Mouse (Mus musculus) olfactory bulb, adult 2 months (tissue): ENCODE results near the gene 1700016D06Rik.

ENCODE experiments used
- CTCF ChIP-seq: fragments of 200-500 bp; IDR thresholded peaks from 2 replicates; pipeline ENCODE4 v1.5.1; 2012; ENCODE audit warnings: low read depth, mild to moderate bottlenecking, low read length, moderate library complexity; ENCODE audit not compliant: insufficient read depth
- POLR2A ChIP-seq: fragments of 200-500 bp; IDR thresholded peaks from 2 replicates; pipeline ENCODE4 v1.6.1; 2012; ENCODE audit warnings: mild to moderate bottlenecking, low read depth, low read length, moderate library complexity; ENCODE audit not compliant: insufficient read depth

DNA sequence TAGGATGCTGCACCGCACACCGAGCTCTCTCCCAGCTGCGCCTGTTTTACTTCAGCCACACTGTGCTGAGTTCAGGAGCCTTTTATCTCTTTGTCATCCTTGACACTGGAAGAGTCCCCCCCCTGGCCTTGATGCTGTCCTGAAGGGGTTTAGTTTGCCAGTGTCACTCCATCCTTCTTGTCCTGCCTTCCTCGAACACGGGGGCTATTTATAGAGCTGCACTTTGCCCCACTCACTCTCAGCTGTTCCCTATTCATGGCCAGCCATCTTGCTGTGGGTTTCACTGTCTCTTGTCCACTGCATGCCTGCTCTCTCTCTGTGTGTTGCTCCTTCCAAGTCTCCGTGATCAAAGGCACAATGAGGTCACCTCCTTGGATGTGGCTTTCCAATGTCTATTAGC is 48.6 kb upstream of the 1700016D06Rik start:
- TF ChIP-seq CTCF (no peak), POLR2A (no peak)
